Mouse (Mus musculus) c-Kit-positive CD71-positive TER-119-positive erythroid progenitor cells, embryonic 14.5 days (primary cell): ENCODE results near the gene Gcnt7.
A peak's percentile ranks its signal among the peaks of the same experiment; 100 is the strongest.

Source experiments
- DNase-seq: peaks from one replicate; pipeline ENCODE4 v3.0.0-alpha.2; 2013; ENCODE audit warnings: low spot score

Gcnt7 gene

DNA sequence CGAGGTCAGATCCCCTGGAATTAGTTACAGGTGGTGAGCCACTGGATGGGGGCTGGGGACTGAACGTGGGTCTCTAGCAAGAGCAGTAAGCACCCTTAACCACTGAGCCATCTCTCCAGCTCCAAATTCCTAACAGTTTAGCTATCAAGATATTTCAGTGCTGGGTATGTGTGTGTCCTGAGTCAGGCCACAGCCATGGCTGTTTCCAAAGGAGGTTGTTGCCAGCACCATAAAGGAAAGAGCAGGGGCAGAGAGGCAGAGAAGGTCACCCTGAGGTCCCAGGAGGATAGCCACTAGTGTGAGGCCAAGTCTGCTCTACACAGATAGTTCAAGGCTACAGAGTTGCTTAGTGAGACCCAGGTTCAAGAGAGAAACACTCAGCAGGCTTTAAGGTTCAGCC is 2.3 kb upstream of the Gcnt7 start:
- DNase-seq: no peak

DNA sequence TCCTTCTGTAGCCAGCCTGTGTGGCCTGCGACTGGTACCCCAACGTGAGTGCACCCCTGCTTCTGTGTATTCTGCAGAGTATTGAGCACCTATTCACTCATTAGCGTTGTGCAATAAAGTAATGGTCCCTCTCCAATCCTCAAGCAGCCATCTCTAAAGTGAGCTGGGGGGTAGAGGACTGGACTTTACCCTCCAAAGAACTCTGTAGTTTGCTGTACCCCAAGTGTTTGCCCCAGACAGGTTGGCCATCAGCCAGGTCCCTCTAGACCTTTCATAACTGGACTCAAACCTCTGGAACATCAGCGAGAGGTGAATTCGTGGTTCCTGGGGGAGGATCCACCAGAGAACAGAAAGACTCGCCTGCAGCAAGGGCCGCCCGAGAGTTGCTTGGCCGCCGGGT is 5.9 kb downstream of the Gcnt7 start:
- DNase-seq: no peak

DNA sequence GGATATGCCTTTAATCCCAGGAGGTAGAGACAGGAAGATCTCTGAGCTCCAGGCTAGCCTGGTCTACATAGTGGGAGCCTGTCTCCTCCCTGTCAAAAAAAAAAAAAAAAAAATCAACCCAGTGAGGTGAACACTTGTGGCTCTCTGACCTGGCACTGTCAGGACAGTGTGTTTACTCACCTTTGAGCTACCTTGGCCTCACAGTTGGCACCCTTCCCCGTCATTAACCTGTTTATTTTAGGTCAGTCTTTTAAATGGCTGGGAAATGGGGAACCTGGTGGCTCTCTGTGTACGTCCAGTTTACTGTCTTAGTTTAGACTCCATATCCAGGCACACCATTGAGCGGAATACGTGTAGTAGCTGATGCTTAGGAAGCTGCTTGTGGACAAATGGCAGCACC is 6.4 kb downstream of the Gcnt7 start:
- DNase-seq: no peak

DNA sequence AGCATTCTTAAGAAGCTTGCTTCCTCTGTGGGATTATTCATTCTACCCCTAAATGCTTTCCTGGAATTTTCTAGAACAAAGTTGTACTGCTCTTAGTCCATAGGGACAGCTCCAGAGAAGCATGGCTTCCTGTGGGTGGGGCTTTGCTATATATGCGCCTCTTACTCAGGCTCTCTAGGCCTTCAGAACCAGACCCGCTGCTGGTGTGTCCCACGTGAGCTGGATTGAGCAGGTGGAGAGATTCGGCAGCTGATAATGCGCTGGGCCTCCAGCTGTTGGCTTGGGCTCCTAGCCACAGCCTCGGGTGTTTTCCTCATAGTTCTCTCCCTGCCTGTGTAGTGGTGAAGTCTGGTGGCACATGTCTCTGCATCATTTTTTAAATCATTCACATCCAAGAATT is 7.8 kb downstream of the Gcnt7 start:
- no peak for DNase-seq

DNA sequence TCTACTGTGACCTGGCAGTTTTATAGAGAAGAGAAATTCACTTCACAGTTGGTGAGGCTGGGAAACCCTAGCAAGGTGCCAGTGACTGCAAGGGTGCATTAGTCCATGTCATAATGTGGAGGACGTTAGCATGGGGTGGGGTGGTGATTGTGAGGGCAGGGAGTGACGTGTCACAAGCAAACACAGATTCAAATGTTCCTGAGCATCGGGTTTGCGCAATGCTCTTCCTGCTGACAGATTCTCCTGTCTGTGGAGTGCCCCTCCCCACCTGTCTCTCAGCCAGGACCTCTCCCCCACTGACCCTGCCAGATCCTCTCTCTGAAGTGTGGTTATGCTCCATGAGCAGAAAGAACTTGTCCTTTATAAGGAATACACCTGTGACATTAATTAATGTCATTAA is 10.1 kb downstream of the Gcnt7 start:
- no peak for DNase-seq

DNA sequence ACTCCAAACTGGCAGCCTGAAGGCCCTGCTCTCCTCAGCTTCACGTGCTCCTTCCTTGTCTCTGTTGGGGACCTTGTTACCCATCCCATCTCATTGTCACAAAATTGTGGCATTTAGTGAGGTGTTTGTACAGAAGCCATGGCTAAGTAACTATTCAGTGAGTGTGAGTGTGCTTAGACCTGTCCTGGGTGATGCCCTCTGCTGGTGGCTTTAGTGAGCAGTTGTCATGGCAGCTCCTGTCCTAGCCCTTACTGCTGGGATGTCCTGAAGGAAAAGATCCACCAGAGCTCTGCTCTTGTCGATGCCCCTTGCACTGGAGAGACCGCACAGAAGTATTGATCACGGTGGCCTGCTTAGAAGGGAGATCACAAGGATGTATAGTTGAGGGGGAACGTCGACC is 11.1 kb downstream of the Gcnt7 start:
- DNase-seq: no peak

DNA sequence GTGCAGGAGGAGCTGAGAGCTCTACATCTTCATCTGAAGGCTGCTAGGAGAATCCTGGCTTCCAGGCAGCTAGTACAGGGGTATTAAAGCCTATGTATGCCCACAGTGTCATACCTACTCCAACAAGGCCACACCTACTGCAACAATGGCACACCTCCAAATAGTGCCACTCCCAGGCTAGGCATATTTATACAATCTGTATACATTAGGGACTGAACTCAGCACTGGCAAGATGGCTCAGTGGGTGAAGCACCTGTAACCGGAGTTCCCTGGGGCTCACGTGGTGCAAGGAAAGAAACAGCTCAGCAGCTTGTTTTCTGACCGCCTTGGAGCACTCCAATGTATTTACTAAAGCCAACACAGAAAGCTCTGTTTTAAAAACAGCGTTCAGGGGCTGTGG is 12.8 kb downstream of the Gcnt7 start:
- no peak for DNase-seq

DNA sequence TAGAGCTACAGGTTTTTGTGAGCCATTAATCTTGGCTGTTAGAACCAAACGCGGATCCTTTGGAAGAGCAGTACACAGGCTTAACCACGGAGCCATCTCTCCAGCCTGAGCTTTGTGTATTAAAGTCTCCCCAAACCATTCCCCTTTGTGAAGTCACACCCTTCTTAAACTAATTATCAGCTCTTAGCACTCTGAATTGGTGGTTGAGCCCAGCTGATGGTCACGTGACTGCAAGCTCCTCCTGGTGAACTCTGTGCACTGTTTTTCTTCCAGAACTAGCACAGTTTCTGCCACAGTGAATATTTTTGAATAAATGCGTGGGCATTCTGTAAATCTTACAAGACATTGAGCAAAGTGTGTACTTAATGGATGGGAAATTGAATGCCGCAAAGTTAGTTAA is 17.2 kb downstream of the Gcnt7 start:
- peak; percentile 65 for DNase-seq

DNA sequence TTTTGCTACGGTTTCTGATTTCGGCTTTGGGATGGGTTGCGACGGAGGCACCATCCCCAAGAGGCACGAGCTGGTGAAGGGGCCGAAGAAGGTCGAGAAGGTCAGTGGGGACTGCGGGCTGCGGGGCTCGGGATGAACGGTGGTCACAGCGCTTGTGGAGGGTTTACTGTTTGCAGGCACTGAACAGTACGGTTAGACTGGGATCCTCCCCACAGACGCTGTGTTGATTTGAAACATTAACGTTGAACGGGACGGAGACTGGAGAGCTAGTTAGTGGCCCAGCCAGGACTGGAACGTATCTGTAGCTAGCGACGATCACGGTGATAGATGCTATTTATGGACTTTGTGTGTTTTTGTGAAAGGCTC is 17.8 kb downstream of the Gcnt7 start:
- no peak for DNase-seq

DNA sequence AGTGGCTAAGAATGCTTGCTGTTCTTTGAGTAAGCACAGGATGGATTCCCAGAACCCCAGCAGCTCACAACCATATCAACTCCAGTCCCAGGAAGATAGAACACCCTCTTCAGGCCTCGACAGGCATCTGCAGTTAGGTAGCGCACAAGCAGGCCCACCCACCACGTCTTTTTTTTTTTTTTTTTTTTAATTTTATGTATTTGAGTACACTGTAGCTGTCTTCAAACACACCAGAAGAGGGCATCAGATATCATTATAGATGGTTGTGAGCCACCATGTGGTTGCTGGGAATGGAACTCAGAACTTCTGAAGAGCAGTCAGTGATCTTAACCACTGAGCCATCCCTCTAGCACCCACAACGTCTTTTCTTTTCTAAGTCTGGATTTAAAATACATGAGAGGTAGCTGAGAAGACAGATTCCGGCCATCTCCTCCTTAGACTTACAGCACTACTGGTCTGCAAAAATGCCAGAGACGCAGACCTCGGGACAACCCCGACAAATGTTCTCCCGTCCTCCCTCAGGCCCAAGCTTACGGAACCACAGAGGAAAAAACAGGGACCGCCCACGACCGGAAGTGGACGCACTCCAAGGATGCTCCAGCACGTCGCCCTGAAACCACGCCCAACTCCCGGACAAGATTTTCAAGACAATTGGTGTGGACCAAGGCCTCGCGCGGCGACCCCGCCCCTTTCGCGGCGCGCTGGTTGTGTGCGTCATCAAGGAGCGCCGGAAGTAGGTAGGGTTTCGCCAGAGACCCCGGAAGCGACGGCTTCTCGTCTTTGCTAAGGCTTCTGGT is 18.4 kb downstream of the Gcnt7 start, which contains the start of gene Rtf2:
Gene Rtf2 (plus strand): TSS at position 714 of the 797 bp plus-strand sequence.
- DNase-seq: peak; percentile 97

DNA sequence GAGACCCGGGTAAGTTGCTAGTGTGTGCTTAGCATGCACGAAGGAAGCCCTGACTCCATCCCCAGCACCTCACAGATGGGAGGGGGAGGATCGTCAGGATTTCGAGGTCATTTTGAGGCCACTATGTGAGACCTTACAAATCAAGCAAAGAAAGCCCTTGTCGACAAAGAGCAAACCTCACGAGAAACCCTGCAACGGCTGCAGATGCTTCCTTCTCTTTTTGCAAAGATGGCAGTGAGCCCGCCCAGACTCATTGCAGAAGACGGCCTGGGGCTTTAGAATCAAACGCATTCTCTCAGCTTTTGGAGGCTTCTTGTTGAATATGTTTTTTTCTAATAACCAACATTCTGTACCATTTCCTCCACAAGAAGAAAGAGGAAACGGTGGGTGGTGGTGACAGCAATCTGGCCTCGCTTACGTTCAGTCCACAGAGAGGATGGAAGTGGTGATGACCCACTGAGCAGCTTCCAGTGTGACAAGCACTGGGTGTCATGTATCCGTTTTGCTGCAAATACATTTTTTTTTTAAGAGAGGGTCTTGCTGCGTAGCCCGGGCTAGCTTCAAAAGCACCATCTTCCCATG is 20.9 kb downstream of the Gcnt7 start:
- no peak for DNase-seq

DNA sequence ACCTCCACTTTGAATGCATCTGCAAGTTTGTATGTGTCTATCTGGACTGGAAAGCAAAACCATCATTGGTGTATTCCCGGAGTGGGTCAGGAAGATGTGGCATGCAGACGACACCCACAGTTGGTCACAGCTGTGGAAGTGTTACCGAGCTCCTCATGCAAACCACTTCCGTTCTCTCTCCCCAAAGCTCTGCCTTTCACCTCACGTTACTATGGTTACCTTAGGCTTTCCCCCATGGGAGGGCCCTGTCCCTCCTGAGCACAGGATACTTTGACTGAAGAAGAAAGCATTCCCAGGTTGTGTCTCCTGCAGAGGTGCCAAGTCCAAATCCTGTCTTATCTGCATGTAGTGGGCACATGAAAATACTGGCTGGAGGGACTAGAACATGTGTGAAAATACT is 24.6 kb downstream of the Gcnt7 start:
- DNase-seq: no peak

DNA sequence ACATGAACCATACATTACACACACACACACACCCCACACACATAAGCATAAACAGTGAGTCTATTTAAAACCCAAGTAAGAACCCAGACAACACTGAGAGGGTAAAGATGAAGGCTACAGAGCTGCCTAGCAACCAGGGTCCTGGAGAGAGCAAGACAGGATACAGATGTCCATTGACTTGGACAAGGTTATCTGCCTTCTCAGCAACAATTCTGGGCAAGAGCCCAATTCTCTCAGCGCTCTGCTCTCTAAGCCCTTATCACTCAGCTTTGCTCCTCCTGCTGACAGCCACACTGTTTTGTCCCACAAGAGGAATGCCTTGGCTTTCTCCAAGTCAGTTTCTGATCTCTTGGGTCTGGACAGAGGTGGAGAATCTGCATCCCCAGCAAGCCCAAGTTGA is 27.8 kb downstream of the Gcnt7 start:
- no peak for DNase-seq

DNA sequence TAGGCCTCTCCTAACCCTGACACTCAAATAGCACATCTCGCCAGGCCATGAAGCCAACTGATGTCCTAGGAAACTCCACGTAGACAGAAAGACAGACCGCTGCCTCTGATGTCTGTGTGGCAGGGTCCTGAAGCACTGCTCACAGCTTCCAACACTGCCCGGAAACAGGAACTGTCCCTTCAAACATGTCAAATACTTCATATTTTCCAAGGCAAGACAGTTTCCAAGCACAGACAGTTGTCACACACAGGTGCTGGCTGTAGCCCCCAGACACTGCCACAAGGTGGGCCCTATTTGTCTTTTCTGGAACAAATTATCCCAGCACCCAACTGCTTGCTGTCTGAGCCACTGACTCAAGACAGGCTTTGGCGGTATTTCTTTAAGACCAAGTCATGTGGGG is 40.2 kb downstream of the Gcnt7 start:
- no peak for DNase-seq

DNA sequence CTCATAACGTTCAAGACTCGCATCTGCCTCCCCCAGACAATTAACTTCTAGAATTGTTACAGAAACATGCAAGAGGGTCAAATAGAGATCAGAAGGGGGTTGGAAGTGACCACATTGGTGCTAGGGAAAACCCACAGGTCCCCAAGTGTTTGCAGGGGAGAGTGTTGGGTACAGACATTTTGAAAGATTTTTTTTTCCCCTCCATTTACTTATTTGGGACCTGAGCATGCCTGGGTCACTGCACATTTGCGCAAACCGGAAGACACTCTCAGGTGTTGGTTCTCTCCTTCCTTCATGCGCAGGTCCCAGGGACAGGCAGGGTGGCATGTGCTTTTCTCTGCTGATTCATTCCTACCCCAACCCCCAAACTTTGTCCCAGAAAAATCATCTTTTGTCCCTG is 41.5 kb downstream of the Gcnt7 start:
- no peak for DNase-seq

DNA sequence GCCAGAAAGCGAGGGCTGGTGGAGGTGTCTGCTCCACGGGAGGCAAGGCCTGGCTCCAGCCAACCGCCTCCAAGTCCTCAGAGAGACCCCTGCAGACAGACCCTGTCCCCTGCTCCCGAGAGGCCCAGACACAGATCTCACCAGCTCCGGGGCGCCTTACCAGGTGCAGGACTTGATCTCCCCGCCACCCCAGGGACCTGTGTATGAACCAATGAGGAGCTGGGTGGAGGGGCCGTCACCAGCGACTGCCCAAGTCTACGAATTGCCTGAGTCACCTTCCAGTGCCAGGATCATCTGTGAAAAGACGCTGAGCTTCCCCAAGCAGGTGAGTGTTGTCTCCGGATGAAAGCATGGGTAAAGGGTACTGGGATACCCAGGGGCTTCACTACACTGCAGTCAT is 42.2 kb downstream of the Gcnt7 start:
- DNase-seq: no peak

DNA sequence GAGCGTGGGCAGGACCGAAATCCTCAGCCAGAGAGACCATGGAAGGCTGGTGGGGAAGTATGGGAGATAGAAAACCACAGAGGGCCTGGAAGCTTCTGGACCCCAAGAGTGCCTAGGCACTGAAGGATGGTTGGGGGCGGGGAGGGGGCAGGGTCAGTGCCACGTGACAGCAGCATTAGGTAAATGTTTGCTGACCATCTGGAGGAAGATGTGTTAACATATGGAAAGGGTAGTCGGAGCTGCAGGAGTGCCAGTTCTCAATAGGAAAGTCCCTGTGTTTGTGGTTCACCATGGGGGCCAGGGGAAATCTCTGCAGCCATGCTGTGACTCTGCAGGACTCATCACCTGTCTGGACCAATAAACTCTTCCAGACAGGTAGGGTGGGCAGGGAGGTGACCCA is 44.5 kb downstream of the Gcnt7 start:
- no peak for DNase-seq

DNA sequence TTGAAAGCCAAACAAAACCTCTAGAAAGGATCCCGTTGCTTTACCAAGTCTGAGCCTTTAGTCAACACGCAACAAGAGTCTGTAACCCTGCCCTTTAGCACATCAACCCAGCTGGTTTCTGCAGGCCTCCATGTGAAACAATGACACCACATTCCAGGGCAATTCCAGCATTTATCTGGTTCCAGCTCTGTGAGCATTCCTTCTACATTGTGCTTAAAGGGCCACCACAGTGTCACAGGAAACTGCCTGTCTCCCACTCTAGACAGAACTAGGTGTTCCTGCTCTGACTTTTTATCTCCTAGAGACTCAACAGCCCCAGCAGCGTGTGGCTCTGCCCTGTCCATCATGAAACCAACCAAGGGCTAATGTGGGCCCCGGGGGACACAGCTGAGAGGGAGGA is 45.1 kb downstream of the Gcnt7 start:
- DNase-seq: no peak

DNA sequence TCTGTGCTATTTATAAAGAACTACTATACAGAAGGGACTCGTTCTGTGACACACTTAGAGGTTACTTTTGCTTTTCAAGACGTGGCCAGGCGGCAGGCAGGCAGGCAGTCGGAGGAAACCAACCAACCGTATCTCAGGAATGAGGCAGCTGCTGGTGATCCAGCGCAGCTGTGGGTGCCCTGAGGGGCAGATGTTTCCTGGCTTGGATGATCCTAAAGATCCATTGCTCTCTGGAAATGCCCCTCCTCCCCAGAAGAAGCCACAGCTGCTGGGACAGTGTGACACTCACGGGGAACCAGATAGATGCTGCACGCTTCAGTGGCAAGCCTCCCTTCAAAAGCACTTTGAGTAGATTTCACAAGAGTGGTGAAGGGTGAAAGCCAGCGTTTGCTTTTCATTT is 45.9 kb downstream of the Gcnt7 start:
- DNase-seq: no peak

DNA sequence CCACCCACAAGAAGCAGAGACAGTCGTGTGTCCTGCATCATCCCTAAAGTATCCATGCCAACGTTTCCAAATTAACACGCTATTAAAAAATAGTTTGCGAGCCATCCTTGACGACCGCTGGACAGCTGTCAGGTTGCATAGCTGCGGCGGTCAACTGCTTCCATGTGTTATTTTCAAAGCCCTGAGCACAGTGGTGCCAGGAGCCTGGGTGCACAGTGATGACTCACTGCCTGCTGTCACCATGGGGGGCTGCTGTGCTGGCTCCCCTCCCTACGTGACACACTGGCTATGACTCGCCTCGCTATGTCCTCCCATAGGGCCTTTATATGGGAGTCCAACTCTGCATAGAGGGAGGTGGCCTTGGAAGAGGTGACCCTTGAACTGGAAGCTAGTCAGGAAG is 47.3 kb downstream of the Gcnt7 start:
- DNase-seq: no peak

DNA sequence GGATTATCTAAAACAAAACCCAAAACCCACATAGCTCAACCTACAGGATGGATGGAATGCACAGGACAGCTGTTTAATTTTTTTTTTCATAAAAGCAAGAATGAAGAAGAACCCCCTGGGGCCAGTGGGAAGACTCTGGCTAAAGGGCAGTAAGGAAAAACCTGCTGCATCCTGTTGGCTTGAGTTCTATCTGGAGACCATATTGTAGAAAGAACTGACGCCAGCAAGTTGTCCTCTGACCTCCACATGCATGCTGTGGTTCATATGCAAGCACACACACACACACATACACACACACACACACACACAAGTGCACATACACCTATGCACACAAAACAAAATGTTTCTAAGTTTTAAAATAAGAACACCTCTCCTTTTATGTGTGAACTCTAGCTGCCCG is 47.7 kb downstream of the Gcnt7 start:
- no peak for DNase-seq

DNA sequence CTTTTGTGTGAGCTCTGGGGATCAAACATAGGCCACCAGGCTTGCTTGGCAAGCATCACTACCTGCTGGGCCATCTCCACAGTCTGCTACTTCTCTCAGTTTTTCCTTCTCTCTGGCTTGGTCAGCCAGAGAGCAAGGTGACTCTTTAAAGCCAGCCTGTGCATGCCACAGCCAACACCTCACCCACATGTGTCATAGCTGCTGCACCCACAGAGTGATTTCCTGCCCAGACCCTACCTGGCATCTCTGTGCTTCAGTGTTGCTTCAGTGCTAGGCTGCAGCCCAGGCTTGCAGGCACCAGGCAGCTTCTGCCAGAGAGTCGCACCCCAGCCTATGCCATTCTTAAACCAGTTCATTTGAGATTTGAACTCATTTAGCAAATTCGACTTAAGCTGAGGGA is 50.9 kb downstream of the Gcnt7 start:
- DNase-seq: no peak

DNA sequence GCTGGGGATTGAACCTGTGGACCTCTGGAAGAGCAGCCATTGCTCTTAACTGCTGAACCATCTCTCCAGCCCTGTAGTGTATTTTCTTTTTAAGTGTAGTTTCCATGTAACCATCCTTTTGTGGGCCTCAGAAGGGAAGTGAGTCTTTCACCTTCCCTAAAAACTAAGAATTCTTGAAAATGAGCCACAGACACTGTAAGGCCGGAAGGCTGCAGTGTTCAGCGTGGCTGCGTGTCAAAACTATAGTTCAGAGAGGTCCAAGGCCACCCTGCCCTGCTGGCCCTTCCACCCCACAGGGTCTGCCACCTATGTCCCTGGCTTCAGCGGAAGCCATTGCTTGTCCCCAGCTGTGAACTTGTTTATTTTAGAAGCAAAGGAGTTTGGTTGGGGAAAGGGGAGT is 52.2 kb downstream of the Gcnt7 start:
- no peak for DNase-seq

DNA sequence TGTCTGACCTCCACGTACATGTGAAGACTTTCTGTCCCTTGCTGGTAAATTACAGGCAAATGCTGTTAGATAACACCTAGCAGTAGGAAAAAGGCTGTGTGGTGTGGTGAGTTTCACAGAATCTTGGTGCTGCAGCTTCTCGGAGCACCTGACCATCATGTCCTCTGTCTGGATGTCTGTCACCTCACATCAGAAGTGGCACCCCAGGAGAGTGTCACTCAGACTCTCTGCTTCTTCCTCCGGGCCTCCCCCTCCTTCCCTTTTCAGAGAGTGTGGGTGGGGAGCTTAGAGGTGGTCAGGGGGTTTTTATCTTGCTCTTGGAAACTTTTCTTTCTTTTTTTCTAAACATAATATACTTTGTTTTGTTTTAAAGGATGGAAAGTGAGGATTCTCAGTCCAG is 53.4 kb downstream of the Gcnt7 start:
- no peak for DNase-seq
